Mouse (Mus musculus) CH12.LX (cell line): ENCODE data around the gene Sp100.

Source experiments
- CHD1 ChIP-seq: IDR thresholded peaks from 2 replicates; pipeline ENCODE4 v1.6.1; 2012; ENCODE audit warnings: low read depth, low read length, improper control_type of control experiment, inconsistent platforms
- CTCF ChIP-seq, 2 experiments: IDR thresholded peaks in 1 of 2; conservative IDR thresholded peaks in 1 of 2; 2 replicates each; pipeline ENCODE4 v1.5.1; 2011 to 2012; ENCODE audit warnings: low read depth in 2 of 2, low read length in 2 of 2, improper control_type of control experiment in 1 of 2, inconsistent platforms in 1 of 2, mild to moderate bottlenecking in 1 of 2, moderate library complexity in 1 of 2
- ELF1 ChIP-seq: IDR thresholded peaks from 2 replicates; pipeline ENCODE4 v1.6.1; 2014; ENCODE audit warnings: low read depth, mild to moderate bottlenecking, inconsistent platforms, low read length, improper control_type of control experiment
- EP300 ChIP-seq: IDR thresholded peaks from 2 replicates; pipeline ENCODE4 v1.6.1; 2011; ENCODE audit warnings: low read length, improper control_type of control experiment
- HCFC1 ChIP-seq: IDR thresholded peaks from 2 replicates; pipeline ENCODE4 v1.6.1; 2012; ENCODE audit warnings: low read depth, mild to moderate bottlenecking, inconsistent platforms, low read length, improper control_type of control experiment
- MAX ChIP-seq: IDR thresholded peaks from 2 replicates; pipeline ENCODE4 v1.6.1; 2011; ENCODE audit warnings: low read length, improper control_type of control experiment
- PAX5 ChIP-seq: IDR thresholded peaks from 2 replicates; pipeline ENCODE4 v1.6.1; 2012; ENCODE audit warnings: low read length, inconsistent platforms, mixed read lengths
- POLR2A ChIP-seq: IDR thresholded peaks from 2 replicates; pipeline ENCODE4 v1.6.1; 2011; ENCODE audit warnings: low read depth, mild to moderate bottlenecking, improper control_type of control experiment, low read length
- POLR2AphosphoS2 ChIP-seq: IDR thresholded peaks from 2 replicates; pipeline ENCODE4 v1.6.1; 2011; ENCODE audit warnings: low read depth, low read length, improper control_type of control experiment
- USF1 ChIP-seq: IDR thresholded peaks from 2 replicates; pipeline ENCODE4 v1.6.1; 2014; ENCODE audit warnings: low read depth, mild to moderate bottlenecking, inconsistent platforms, low read length, improper control_type of control experiment

GRCm38 (mm10) chr1:85739819-85740218, 90.0 kb downstream of the Sp100 start:
- TF ChIP-seq CHD1, result no peak
- TF ChIP-seq POLR2A, result peak; percentile 60
- TF ChIP-seq EP300, result peak; percentile 96
- TF ChIP-seq MAX, result peak; percentile 47; the same call in 1 of the 2 replicates
- TF ChIP-seq POLR2AphosphoS2, result 0 out of 2 replicates have a peak, but pooled peaks have one; percentile 53
- TF ChIP-seq HCFC1, result peak; percentile 65
- TF ChIP-seq PAX5, result no peak
- no peak for TF ChIP-seq CTCF (conservative IDR thresholded peaks at IDR 0.05 in 1 of 2, IDR thresholded peaks at IDR 0.05 in 1 of 2; ENCODE audit: low read depth in 2 of 2, low read length in 2 of 2)
- TF ChIP-seq ELF1, result peak; percentile 76
- TF ChIP-seq USF1, result no peak
